Mouse (Mus musculus): ENCODE measurements around the gene Rad51b. TPM values are rescaled to one million over a fixed set of nuclear protein-coding genes. Genes with fewer than 3 reads are reported as not detected.
A peak's percentile ranks its signal among the peaks of the same experiment; 100 is the strongest.

The Rad51b gene
- total RNA-seq, 4 experiments from 2014 or later = 0.71 to 0.95 (median 0.78) TPM

DNA sequence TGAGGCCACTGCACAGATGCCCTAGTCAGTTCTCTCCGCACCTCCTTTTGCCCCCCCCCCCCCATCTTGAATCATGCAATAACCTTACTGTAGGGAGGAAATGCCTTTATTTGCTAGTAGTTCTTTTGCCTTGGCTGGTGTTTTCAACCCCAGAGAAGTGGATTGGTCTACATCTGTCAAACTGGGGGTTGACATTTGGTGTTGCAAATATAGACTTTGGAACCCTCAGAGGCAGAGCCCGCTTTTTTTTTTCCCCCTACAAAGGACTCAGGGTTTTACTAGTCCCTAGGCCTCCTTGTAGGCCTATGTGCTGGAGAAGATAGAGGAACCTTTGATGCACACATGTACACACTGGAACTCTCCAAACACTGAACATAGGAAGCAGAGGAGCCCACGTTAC, 501.4 kb downstream of the Rad51b start:
- no peak for DNase-seq (ENCODE audit: low spot score)

DNA sequence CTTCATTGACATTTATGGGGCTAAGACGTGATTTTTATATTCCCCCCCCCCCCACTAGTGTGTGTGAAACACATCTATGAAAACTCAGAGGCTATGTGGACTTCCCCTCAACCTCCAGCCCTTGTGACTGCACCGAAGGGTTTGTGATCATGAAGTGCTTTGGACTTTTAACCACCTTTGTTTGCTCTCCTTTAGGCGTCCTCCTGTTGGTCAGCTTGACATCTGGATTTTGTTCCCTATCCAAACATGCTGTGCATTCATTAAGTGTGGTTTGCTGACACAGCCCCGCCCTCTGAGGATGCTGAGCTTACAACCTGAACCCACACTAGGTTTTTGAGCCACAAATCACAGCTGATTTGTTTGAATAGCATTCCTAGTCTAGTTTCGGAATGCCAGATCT, 502.3 kb downstream of the Rad51b start:
- DNase-seq (ENCODE audit: low spot score) = no peak

DNA sequence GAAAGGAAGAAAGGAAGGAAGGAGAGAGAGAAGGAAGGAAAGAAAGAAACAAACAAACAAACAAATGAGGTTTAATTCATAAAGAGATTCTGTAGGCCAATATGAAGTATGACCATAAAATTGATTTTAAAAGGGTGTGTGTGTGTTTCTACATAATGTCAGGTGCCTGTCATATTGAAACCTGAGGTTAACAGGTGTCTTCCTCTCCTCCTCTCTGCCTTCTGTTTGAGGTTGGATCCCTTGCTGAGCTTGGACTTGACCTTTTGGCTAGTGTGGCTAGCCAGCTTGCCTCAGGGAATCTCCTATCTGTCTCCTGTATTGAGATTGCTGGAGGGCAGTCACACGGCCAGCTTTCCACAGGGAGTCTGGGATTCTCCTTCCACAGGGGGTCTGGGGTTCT, 506.6 kb downstream of the Rad51b start:
- DNase-seq (ENCODE audit: low spot score) = no peak

DNA sequence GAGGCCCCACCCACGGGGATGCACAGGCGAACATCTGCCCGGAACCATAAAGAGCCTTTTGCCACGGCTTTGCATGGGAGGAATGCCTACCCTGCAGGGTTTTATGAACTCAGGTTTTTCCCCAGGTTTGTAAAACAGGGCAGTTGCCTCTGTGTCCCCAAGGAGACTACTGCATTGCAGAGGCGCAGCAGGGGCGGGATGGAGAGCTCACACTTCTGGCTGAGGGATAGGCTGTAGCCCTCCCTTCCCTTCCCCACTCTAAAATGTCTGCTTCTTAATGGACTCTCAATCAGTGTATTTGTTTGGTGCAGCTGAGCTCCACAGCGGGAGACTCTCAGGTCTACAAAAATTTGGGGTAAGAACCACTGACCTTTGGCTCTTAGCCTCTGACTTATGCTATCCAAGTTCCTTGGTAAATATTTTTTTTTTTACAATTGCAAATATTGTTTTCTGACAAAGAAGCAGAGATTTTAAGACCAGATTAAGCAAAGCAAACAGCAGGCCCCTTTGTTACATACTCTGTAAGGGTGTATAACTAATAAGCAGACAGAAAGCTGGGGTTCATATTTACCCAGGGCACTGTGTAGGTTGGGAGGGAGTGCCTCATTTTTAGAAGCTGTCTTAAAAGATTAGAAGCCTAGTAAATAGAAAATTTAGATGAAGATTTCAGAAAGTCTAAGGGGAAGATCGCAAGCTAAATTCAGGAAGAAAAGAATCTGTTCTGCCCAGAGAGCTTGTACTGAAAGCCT, 507.9 kb downstream of the Rad51b start:
- DNase-seq (ENCODE audit: low spot score) = no peak

DNA sequence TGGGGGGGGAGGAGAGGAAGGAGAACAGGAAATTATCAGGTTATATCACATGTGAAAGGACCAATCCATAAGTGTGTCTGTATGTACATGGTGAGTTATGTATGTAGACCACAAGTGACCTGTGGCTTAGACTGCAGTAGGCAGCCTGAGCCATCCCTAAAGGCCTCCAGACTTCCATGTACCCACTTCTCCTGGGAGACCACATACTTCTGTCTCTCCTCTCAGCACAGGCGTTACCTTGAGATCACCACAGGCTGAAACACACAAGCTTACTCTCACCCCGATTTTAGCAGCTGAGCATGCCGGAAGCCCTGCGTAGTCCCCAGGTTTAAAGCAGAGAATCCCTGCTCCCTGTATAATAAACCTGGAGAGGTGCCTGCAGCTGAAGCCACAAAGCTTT, 509.9 kb downstream of the Rad51b start:
- no peak for DNase-seq (ENCODE audit: low spot score)

DNA sequence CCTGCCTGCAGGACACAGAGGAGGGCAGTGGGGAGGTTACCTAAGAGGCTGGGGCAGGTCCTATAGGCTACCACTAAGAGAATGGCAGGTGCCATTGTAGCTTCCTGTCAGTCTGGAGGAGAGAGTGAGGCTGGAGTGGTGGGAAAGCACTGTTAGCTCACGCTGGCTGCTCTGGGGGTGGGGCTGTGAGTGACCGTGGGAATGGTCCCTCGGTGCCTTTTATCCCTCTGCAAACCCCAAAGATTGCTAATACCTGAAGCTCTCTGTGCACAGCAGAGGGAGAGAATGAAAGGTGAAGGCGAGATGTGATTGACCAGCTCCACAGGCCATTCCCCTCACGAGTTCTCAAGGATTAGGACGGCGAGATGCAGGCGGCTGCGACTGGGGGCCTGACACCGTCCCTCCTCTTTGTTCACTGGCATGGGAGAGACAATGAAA, 510.3 kb downstream of the Rad51b start:
- DNase-seq (ENCODE audit: low spot score) = no peak

DNA sequence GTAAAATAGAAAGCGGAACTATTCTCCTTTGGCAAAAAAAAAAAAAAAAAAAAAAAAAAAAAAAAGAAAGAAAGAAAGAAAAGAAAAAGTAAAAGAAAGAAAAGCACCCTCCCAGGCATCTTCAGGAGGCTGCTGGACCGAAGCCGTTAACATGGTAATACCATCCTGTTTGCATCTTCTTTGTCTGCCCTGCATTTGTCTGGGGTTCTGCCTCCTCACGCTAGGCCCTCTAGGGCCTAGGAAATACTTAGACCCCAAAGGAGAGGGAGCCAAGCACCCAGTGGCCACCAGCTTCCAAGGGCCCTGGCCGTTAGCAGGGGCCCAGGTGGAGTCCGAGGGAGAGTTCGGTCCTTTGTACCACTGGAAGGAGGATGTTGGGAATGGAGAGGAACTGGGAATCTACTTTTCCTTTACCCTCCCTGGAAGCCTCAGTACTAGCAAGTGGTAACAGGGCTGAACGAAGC, 510.9 kb downstream of the Rad51b start:
- DNase-seq (ENCODE audit: low spot score) = no peak

DNA sequence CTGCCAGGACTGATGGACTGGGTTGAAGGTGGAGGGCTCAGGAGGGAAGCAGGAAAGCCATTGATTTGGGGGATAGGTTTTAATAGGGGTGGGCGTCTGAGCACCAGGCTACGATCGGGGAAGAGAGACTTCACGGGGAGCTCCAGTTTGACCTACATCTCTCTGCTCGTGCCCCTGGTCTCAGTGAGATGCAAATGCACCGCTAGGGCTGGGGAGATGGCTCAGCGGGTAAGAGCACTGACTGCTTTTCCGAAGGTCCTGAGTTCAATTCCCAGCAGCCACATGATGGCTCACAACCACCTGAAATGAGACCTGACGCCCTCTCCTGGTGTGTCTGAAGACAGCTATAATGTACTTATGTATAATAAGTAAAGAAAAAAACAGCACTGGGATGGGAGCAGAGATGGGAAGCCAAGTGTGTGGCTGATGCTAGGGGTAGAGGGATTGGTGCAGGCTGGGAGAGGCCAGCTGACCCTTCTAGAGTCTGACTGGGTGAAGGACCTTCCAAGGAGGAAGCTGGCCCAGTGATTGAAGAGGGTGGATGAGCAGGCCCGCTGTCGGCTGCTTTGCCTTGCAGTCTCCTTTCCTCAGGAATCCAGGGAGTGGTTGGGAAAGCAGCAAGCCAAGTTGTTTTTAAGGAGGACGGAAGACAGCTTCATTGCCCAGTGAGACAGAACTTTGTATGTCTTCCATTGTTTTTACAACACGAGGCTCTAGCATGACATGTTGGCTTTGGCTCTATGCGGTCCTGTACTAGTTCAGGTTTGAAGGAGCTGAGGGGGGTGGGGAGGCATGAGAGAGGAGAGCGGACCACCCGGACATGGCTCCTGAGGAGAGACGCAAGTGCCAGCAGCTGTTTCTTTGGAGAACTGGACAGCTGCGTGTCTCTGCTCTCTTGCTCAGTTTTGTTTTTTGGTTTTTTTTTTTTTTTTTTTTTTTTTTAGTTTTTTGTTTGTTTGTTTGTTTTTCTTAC, 511.6 kb downstream of the Rad51b start:
- DNase-seq (ENCODE audit: low spot score) = no peak

DNA sequence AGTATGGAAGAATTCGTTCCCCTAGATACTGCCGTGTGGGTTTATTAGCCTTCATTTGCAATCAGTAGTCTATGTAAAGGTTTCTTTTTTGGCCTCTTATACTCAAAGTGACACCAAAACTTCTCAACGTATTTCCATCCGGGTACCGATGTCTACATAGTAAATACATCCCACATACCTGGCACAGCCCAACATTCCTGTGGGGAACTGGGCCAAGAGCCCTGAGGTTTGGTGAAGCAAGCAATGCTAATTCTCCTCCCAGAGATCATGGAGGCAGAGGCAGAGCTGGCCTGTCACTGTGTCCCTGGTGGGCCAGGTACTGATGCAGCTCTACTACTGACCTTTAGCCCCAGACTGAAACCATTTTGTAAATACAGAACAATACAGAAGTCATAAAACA, 512.4 kb downstream of the Rad51b start:
- DNase-seq (ENCODE audit: low spot score) = no peak

DNA sequence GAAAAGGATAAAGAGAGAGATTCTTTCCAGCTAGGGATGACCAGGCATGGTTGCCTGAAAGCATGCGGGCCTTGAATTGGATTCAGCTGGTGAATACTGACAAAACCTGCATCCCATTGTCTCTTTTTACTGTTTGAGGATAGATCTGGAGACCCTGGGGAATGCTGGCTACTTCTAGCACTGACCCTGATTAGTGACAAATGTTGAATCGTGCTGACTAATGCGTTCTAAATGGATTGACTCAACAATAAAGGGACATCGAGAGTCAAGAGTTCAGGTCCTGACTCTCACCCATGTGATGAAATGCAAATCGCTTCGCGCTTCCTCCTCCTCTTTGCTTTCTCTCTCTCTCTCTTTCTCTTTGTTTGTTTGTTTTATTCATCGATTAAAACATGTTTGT, 515.3 kb downstream of the Rad51b start:
- no peak for DNase-seq (ENCODE audit: low spot score)

DNA sequence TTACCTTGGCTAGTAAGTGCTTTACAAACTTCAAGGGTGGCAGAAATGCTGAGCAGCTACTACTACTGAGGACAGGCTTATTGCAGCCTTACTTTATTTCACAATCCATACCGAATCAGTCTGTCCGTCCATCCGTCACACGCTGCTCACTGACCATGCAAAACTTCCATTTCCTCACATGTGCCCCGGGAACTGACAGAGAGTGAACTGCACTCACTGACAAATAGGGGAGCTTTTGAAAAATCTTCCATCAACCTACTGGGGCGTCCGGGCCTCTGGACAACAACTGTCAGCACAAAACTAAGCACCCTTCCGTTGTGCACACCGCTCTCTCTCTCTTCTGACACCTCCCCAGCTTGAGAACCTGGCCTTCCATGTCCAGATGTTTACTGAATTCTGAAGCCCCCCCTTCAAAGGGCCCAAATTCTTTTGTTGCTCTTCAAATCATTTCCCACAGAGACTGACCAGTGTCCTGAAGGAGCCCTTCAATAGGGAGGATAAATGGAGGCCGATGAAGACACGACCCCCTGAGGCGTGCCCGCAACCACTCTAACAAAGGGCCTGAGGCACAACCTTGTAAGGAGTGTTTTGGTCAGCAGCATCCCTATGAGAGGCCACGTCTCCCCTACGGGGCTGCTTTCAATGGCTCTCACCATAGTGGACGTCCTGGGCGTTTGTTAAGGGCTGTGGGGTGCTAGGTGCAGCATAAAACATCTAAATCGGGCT, 515.9 kb downstream of the Rad51b start:
- no peak for DNase-seq (ENCODE audit: low spot score)

DNA sequence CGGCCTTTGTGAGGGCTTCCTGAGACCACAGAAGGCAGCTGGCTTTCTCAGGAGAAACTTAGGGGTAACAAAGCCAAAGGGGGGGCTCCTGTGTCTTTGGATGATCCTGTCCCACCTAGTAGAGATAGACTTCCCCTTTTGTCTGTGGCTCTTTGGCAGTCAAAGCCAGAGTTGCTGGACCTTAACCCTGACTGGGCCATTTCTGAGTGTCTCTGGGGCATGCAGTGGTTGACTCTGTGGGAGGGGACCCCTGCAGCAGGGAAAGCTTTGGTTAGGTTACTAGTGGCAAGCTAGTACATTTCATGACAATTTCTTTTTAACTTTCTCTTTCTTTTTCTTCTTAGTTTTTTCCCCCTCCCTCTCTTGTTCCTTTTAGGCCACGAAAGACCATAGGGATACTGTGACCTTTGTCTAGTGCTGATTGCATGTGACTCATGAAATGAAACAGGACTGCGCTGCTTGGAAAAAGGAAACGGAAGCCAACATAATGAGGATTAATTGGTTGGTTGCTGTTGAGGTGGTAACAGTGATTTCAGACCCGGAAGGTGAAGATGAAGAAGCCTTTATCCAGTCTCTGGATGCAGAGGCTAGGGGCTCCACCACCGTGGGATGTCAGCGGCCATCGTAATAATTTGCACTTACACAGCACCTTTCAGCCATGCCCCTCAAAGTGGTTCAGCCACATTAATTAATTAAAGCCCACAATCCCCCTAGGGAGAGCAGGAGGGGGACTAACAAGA, 516.7 kb downstream of the Rad51b start:
- no peak for DNase-seq (ENCODE audit: low spot score)

DNA sequence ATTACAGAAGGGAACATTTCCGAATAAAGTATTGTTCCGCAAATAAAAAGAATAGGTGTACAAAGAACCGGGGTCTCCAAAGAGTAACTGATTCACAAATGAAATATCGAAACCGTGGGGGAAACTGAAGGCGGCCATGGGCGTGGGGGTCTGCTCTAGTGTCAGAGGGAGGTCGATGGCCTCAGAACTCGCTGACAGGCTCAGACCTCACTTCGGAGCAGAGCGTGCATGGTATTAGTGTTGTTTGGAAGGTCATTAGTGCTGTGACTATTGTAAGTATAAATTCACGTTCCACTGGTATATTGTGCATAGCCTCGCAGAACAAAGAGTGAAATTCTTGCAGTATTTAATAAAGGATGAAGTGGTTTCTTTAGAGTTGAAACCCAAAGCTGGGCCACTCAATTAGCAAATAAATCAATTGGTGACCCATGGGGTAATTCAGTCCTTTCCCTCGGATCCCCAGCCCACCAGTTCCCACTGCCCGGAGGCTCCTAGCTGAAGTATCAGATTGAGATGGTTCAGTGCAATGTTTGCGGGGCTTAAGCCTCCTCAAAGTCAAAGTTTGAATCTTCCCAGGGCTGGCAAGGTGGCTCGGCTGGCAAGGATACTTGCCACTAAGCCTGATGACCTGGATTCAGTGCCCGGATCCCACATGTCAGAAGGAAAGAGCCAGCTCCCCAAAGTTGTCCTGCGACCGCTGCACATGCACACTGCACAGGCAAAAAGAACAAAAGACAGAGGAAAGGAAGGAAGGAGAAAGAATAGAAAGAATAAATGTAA, 517.4 kb downstream of the Rad51b start:
- DNase-seq (ENCODE audit: low spot score) = no peak

DNA sequence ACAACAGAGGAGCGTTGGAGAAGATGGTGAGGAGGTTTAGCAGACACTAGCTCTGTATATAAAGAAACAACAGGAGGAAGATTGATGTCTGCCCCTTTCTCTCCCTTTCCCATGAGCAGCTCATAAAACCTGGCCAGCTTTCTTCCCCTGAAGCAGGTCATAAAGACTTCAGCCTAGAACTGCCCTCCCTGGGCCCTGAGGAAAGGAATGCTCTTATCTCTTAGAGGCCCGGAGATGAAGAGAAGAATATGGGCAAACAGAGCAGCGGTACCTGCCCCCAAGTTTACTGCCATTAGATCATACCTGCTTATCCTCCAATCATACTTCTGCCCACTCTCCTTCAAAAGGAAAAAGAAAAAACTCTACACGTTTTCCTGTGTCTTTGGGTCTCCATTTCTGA, 519.2 kb downstream of the Rad51b start:
- DNase-seq (ENCODE audit: low spot score) = no peak

DNA sequence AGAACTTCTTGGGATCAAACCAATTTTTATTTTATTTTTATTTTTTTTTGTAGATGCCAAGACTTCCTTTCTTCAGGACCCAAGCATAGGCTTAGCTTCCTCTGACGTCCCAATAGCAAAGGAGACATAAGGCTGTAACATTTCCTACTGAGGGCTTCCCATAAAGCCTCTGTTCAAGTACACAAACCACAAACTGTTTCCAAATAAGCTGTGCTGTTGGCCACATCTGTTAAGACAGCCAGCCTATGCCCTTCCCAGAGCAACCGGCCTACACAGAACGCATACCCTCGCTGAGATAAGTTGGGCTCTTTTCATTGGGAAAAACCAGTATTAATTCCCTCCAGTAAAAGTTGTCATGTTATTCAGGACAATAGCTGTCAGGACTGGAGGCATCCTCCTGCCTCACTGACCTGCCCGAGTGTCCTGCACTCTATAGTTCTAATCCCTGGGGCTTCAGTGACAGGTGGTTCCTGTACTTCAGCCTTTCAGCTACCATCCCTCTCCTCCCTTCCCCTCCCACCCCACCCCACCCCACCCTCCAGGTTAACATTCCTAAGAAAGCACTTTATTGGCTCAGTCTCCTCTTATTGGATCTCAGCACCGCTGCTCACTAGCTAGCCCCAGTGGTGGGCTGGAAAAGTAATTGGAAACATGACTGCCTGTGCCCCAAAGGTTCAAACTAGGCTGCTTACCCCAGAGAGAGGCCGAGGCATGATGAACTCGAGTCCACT, 523.3 kb downstream of the Rad51b start:
- no peak for DNase-seq (ENCODE audit: low spot score)

DNA sequence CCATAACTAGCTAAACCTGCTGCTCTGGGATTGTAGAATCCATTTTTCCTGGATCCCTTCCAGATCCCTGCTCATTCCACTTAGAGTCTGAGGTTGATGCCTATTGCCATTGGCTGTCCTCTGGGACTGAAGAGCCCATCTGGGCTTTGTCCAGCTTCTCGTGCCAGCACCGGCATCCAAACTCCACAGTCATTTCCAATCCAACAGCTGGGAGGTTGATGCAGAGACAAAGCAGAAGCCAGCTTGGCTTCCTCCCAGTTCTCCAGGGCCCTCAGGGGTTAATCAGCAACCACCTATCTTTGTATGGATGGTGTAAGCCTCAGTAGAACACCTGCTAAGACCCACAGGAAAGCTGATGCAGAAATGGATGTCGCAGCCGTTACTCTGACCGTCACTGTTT, 524.8 kb downstream of the Rad51b start:
- peak; percentile 48 for DNase-seq (ENCODE audit: low spot score)

DNA sequence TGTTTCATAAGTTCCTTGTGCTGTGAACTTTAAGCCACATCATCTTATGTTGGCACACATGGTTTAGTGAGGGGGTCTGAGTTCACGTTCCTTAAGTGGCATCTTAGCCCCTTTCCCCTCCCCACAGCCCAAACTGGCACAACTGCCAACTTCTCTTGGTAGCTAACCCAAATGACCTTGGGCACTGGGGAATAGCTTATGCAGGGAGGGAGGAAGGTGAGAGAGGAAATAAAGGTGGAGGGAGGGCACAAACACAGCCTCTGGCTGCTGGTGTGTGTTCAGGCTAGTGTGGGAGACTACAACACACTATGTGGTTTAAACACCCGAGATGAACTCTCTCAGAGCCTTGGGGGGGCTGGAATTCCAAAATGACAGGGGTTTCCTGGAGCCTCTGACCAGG, 525.3 kb downstream of the Rad51b start:
- DNase-seq (ENCODE audit: low spot score) = no peak

DNA sequence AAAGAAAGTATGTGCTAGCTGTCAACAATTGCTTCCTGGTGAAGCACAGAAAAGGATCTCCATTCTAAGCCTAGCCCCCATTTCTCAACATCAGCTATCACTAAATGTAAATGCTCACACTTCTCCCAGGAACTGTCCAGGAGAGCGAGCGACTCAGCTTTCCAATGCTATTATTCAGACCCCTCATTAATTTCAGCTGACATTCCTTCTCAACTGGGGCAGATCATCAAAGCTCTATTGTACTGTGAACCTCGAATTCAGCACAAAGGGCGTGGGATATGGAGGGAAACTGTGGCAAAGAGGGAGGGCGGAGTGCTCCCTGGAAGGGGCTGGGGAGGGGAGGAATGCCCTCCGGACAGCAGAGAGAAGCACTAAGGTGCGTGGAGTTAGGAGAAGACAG, 528.8 kb downstream of the Rad51b start:
- DNase-seq (ENCODE audit: low spot score) = no peak

DNA sequence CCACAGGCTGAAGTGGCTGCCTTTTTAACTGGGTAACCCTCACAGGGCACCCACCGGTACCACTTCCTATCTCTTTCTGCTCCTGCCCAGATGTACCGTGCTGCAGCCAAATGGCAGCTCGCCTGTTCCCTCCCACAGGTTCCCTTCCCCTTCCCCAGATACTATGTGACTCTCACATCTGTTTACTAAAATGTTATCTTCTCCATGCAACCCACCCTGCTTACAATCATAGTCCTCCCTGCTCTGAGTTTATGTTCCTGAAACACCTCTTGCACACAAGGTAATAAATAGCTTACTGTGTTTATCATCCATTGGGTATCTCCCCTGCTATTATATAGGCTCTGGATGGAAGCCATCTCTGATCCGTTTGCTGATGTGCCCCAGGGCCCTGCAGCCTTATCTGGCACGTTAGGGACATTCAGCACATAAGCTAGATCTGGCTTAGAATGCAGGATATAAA, 530.2 kb downstream of the Rad51b start:
- no peak for DNase-seq (ENCODE audit: low spot score)

DNA sequence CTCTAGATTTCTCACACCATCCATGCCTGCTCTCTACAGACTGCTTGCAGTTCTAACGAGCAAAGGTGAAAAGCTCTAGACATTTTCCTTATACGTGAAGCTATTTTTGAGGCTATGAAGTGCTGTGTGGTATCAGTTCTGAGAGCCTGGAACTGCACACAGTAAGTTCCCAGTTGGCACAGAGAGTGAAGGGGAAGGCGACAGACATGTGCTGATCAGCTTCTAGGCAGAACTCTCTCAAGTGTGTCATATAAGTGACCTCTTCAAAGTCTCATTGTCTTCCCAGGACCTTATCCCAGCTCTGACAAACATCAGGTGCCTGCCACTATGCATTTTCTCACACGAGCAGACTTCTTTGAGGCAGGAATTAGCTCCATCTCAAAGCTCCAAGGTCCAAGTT, 530.7 kb downstream of the Rad51b start:
- no peak for DNase-seq (ENCODE audit: low spot score)

Measured in heart, adult 8-10 months (tissue).